Mouse (Mus musculus) bone marrow macrophage, adult 2 months (primary cell): Measurements from ENCODE around the gene Themis.

ENCODE experiments used
- CTCF ChIP-seq: IDR thresholded peaks from 2 replicates; pipeline ENCODE4 v1.5.1; 2012; ENCODE audit warnings: low read depth, mild to moderate bottlenecking, low read length, moderate library complexity
- POLR2A ChIP-seq: IDR thresholded peaks from 2 replicates; pipeline ENCODE4 v1.6.1; 2012; ENCODE audit warnings: mild to moderate bottlenecking, low read depth, low read length, borderline replicate concordance

GRCm38 (mm10) chr10:28811928-28812570, 143.9 kb downstream of the Themis start:
- no peak for TF ChIP-seq POLR2A
- no peak for TF ChIP-seq CTCF
